Mouse (Mus musculus) kidney, postnatal 4 days (tissue): ENCODE data around the gene Il1r2.

ENCODE experiments used
- DNase-seq, 2 experiments: peaks; one replicate each; pipeline ENCODE4 v3.0.0; 2021; ENCODE audit warnings: mixed read lengths in 2 of 2

Gene Il1r2

DNA sequence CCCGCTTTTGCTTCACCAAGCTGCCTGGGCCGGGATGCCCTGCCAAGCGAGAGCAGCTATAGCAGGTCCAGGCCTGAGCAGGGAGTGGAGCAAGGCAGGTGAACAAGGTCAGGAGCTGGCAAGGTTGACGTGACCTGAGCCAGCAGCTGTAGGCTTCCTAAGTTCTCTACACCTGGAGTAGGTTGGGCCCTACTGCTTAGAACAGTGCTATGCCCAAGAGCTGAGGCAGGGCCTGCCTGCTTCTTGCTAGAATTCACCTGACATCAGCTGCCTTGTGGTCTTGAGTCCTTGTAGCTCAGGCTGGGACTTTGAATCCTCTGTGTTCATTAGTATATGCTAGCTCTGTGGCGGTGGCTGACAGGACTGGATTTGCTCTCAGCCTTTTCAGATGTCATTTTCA, at the start of gene Il1r2:
TSS of gene Il1r2 (plus strand) at position 301 of the 400 bp plus-strand sequence.
- no peak for DNase-seq

DNA sequence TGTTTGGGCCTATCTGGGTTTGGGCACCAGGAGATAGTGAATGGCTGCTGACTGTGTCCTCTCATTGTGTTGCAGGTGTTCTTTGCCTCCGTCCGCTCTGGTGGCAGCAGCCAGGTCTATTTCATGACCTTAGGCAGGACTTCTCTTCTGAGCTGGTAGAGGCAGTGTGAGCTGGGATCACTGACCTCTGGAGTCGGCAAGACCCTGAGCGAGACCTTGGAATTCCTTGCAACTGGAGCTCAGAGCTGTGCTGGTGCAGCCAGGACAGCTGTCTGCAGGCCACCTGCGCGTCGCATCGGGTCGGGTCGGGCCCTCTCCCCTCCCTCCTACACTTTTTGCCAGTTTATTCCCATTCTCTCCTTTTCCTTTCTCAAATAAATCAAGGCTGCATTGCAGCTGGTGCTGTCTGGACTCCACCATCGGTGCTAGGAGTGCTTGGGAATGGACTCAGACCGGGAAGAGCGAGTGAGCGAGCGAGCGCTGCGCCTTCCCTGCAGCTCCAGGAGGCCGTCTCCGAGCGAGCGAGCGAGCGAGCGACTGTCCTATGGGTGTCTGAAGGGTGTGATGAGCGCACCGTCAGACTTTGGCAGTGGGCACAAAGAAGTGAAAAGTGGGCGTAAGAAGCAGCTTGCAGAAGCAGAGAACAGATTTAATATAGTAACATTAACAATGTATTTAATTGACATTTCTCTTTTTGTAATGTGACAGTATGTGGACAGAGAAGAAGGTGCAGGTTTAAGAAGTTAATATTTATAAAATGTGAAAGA, 49.1 kb upstream of the Il1r2 start:
- no peak for DNase-seq

DNA sequence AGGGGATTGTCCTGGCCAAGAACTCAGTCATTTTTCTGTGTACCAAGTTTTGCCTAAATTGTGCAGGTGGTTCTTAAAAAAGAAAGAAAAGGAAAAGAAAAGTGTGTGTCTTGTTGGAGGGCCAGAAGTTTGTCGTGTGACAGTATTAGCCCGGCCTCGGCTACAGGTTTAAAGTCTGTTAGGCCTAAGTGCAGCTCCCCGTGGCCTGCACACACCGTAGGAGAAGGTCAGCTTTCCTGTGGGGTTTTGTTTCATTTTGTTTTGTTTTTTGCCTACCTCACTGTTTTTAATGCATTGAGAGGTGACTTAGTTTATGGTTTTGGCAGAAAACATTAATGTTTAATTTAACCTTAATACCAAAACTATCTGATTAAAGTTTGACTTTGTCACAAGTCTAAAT, 48.5 kb upstream of the Il1r2 start:
- DNase-seq = no peak

DNA sequence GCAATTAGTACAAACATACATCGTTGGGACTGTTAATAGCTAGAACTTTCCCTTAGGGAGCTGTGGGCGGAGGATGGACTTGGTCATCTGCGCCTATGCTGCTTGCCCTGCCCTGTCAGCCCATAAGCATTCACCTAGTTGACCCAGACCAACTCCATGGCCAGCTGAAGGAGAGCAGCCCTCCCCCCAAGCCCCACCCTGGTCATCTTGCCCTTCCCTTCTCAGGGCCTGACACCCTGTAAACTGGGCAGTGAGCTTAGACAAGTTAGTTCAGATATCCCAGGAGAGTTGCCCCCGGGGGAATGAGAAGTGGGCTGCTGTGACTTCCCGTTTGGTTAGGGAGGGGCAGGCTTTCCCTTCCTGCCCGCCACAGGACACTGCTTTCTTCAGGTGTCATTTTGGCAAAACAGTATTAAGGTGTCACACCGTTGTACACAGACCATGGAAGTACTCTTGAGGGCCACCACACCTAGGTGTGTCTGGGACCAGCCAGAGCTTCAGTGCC, 46.7 kb upstream of the Il1r2 start:
- DNase-seq = no peak

DNA sequence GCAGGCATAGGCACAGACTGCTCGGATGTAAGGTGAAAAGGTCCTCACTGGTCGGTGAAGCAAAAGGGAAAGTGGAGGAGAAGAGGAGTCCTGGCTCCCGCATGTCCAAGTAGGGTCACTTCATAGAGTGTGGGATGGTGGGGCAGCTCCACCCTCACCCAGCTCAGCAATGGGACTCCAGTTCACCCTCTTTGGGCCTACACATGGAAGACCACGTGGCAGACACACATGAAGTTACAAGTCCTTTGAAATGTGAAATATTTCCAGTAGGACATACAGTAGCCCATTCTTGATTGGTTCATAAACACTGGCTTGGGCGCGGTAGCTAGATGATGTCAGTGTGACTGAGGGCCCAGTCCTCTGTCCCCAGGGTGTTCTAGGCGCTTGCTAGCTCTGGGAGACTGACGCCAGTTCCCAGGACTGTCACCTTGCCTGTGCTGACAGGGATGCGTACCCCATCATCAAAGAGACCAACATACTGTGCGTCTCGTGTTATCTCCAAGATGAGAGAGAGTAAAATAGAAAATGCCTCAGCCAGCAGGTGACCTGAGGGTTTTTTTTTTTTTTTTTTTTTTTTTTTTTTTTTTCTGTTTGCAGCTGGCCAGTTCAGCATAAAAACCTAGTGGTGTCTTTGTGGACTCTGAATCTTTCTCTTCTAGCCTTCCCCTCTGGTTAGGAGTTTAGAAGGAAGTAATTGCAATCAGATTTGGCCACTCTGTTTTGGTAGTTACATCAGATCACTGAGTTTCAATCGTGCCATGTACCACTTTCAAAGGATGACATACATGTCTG, 45.5 kb upstream of the Il1r2 start:
- DNase-seq = no peak

DNA sequence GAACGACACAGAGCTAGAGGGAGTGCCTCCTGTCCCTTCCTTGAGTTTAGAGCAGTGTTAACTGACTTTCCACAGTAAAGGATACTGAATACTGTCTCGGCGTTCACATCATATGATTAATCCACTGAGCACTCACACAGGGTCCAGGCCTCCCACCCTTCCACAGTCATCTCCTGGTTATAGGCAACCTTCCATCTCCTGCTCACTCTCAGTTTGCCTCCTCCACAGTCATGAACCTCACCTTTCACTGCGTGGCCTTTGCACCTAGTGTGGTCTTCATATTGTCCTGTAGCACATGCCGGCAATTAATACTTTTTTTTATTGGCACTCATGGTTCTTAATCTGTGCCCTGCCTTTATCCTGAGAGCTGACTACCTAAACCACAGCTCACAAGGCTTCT, 44.3 kb upstream of the Il1r2 start:
- DNase-seq = no peak

DNA sequence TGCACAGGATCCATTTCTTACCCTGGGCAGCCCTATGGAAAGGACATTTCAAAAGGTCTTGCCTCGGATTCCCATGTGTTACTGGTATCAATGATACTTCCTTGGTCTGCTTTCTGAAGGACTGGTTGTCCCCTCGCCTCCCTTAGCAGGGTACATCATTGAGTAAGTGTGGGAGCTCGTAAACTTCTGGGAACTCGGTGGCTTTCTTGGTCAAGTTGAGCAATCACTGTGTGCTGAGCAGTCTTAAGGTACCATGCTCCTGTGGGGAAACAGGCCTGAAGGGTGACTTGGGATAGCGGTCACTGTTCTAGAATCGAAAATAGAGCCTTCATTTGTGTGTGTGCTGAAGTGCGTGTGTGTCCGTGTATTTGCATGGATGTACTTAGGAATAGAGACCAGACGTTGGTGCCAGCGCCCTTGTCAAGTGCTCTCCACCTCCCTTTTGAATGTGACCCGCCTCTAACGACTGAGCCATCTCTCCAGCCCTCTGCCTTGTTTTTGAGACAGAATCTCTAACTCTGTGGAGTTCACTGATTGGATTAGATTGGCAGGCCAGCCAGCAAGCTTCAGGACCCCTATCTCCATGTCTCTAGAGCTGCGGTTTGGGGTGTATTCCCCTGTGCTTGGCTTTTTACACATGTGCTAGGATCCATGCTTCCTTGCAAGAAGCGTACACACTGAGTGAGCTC, 43.4 kb upstream of the Il1r2 start:
- no peak for DNase-seq

DNA sequence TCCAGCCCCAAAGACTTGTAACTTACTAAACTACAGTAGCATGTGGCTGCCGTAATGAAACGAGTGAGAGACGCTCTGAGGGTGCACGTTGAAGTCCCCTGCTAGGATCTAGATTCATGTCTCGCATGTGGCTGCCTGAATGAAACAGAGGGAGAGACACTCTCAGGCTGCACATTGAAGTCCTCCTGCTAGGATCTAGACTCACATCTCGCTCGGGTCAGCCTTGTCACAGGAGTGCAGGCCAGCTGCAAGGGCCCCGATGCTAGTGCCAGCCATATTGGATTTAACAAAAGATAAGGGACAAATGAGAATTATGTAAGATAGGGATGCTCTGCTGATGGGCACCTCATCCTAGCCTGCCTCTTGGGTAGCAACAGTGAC, 42.9 kb upstream of the Il1r2 start:
- DNase-seq = no peak

DNA sequence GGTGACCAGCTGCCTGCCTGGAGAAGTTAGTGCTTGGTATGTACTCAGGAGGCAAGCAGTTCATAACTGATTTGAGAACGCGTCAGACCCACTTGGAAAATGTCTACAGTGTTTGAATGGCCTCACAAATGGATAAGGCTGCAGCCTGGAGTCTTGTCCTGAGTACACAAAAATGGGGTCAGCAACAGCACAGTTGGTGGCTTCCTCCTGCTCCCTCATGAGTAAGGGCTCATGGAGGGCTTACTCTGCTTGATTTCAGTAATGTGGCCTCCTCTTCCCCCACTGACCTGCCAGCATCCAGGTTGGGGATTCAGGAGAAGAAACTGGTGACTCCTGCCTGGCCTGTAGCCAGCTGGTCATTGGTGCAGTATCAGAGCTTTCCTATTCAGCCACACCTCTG, 42.3 kb upstream of the Il1r2 start:
- DNase-seq = no peak

DNA sequence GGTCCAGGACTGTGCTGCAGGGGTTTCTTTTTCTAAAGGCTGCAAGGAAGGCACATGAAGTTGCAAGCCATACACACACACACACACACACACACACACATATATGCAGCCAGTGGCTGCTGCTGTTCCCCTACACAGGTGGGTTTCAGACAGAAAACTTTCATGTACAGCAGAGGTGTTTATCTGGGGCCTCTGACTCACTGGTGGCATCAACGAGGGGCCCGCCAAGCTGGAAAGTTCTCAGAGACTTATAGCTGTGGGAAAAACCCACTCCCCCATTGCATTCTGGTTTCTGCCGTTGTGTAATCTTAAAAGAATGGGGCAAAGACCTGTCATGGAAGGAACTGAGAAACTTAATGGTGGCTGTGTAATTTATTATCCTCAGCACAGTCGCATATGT, 40.6 kb upstream of the Il1r2 start:
- DNase-seq = no peak

DNA sequence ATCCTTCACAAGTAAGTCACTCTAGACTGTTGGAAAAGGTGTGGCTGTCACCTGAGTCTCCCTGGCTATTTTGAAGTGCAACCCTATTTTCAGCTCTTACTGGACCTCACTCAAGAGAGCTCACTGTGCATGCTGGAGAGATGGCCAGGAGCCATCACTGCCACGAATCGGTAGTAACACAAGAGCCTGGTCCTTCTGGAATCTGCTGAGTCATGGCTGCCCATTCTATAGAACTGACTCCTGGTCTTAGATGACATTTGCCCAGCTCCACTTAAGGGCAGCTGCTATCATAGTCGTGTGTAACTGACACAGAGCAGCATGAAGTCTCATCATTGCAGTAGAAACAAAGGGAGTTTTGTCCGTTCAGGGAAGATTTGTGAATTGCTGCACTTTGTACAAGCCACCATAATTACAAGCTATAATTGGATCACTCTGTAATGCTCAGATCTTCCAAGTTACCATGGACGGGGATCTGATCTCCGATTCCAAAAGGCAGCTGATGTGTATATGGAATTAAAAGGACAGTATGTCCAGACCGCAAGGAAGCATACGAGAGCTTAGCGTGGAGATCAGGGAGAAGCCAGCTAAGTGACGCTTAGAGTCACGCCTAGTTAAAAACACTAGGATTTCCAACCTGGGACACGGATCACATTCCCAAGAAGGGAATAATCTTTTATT, 40.0 kb upstream of the Il1r2 start:
- DNase-seq = no peak

DNA sequence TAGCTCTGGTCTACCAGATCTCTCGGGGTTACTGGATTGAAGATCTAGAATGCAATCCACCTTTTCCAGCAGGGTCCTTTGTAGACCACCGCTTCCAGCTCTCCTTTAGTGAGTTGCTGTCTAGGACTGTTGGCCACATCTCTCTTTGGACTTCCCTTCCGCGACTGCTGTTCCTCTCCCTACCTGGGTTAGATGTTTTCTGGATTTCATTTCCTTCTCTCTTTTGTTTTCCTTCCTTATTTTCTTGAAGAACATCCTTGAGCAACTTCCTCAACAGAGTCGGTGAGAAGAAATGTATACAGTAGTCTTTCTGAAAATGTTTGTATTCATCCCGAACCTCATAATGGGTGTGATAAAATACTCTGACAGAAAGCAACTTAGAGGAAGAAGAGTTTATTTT, 36.0 kb upstream of the Il1r2 start:
- no peak for DNase-seq

DNA sequence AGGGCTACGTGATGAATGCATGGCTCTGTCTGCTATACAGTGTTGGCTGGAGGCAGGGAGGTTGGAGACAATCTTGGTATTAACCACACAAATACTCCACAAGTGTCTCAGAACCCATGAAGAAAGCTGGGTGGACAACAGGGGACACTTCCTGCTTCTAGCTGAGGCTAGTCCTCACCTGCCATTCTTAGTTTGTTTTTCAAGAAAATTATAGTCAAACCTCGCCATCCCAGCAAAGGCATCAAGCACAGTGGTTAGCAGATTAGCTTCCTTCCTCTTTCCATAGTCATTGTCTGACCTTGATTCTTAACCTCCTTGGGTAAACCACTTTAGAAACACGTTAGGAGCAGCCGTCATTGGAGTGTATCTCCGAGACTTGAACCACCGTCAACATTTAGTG, 28.2 kb upstream of the Il1r2 start:
- DNase-seq = no peak

DNA sequence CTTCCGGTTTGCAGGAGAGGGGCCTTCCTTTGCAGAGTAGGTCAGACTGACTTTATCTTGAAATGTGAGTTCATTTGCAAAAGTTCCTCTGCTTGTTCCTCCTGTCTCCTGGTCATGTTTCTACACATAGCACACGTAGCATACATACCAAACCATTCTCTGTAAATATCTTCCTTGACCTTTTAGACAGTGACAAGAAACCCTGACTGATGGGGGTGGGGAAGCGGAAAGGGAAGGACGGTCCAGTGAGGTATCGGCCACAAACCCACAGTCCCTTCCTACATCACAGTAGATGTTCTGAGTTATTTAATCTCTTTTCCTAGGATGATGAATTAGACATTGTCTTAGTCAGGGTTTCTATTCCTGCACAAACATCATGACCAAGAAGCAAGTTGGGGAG, 27.3 kb upstream of the Il1r2 start:
- DNase-seq = no peak

DNA sequence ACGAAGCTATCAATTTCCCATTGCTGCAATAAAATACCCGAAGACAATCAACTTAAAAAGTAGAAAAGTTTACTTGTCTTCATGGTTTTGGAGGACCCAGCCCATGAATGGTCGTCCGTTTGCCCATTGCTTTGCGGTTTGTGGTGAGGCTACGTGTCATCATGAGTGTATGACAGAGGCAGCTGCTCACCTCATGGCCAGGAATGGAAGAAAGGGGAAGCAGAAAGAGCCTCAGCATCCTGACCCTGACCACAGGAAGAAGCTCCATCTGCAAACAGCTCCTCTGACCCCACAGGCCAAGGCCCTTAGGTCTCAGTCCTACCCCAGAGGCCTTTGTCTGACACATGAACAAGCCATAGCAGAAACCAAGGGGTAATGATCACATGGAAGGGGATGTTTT, 22.7 kb upstream of the Il1r2 start:
- DNase-seq = no peak

DNA sequence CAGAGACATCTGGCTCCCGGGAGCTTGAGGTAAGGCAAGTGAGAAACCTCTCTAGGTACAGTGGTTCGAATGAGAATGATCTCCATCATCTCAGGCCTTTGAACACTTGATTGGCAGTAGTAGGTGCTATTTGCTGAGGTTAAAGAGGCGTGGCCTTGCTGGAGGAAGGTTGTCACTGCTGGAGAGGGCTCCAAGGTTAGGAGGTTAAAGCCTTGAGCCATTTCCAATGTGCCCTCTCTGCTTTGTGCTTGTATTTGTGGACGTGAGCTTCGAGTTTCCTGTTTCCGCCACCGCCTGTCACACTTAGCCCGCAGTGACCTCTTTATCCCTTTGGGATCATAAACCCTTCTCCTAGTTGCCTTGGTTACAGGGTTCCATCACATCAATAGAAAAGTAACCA, 21.7 kb upstream of the Il1r2 start:
- no peak for DNase-seq

DNA sequence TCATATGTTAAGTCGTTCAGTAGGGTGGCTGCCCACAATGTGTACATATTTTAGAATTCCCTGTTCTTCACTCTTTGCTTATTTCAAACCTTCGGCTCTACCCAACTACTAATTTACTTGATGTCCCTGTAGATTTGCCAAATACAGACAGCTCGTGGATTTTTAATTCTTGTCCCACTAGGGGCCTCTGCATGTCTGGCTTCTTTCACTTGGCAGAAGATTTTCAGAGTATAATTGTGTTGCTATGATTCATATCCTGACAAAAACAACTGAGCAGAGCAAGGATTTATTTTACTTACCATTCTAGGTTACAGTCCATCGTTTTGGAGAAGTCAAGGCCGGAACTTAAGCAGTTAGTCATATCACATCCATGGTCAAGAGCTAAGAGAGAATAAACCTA, 20.8 kb upstream of the Il1r2 start:
- DNase-seq = no peak

DNA sequence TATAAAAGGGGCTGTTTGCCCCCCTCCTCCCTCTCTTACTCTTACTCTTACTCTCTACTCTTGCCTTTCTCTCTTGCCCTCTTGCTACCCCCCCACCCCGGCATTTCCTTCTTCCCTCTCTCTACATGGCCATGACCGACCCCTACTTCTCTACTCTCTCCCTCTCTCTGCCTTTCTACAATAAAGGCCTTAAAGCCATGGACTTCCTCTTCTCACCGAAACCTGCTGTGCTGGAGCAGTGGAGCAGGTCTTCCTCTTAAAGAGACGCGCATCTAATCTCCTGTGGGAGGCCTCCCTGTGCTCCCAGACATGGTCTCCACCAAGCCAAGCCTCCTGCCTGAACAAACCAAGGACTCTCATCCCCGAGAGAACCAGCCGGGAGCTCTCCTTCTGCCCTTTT, 18.8 kb upstream of the Il1r2 start:
- no peak for DNase-seq

DNA sequence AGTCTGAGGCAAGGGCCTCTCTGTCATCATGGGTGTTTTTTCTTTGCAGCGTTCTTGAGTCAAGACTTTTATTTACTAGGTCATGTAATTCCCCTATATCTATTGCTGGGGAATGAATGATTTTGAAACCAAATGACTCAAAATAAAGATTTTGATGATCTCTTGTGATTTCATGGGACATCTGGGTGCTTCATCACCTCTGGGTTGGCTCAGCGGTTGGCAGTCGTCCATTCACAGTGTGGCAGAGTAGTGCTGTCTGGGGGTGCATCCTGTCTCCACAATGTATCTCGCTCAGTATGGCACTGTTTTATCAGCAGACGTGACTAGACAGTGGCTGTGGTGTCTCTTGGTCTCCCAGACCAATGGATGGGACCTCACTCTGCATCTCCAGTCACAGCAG, 17.9 kb upstream of the Il1r2 start:
- DNase-seq = no peak

DNA sequence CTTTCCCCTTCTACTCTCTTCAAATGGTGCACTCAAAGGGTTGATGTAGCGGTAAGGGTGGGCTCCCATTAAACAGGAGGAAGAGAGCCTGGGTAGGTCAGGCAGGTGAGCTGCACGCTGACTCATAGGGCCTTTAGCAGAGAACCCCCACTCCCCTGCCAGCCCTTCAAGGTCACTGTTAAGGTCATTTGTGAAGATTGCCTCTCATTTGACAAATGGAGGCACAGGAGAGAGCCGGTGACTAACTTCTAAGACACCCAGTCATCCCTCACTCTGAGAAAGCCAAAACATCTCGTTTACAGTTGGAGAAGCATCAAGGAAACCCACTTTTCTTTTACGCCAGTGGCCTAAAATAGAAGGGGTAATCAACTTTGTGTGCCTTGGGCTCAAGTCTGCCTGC, 16.5 kb upstream of the Il1r2 start:
- no peak for DNase-seq

DNA sequence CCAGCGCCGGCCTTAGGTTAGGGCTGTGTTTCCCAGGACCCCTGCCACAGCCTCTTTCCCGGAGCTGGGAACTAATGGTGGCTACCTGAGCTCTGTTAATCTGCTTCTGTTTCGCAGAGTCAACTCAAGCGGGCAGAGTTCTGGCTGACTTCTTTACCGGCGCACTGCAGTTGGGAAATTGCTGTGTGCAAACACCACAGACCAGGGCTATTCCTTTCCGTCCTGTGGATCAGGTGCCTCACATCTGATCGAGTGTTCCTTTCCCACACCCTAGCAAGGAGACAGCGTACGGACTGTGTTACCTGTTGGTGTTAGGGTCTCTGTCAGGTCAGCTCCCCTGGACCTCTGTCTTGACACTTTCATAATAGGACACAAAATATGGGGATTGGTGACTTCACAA, 15.9 kb upstream of the Il1r2 start:
- DNase-seq = no peak

DNA sequence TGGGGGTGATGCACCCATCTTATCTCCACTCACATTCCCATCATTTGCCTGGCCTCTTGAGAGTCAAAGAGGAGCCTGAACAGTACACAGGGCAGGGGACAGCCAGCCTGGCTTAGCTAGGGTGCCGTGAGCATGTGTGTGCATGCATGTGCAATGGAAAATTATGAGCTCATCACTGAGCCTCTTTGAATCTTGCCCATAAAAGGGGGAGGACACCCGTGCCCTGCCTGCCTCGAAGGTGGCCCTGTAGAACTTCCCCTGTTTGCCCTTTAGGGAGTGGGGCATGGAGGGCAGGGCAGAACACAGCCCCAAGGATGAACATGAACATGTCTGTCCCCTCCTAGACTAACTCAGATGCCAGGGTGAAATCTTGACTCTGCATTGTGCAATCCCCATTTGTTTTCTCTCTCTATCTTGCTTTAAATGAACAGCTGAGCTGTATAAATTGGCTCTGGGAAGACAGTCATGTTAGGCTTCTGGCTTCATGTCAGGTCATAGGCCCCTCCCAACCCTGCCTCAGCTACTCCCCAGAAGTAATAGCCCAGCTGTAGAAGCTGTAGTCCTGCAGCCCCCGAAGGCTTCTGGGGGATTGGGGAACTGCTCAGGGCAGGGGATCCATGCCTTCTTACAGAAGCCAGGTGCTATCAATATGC, 14.6 kb upstream of the Il1r2 start:
- peak in 1 of 2 experiments; percentile 11 for DNase-seq

DNA sequence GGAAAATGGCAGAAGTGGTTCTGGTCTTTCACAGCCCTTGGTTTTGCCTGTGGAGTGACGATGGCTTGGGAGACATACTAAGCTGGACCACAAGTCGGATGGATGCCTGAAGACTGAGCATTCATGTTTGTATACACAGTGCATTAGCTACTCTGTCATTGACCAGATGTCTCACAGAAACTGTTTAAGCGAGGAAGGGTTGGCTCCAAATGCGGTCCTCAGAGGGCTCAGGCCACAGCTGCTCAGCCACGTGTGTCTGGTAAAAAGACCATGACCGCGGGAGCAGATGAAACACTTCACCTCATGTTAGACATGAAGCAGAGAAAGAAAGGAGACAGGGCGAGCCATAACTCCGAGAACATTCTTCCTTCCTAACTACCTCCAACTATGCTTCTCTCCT, 12.5 kb upstream of the Il1r2 start:
- DNase-seq = peak in 1 of 2 experiments; percentile 21
